Mouse (Mus musculus): Measurements from ENCODE around the gene Bcar3. TPM values are rescaled to one million over a fixed set of nuclear protein-coding genes. Genes with fewer than 3 reads are reported as not detected.
"Not testable (repeated sequence)": the region's sequence is repeated elsewhere in the genome, so short reads cannot be mapped to it uniquely, and the experiment has no call there.

The Bcar3 gene
- polyA plus RNA-seq, 1 experiment from 2014 or later: 7.9 TPM

DNA sequence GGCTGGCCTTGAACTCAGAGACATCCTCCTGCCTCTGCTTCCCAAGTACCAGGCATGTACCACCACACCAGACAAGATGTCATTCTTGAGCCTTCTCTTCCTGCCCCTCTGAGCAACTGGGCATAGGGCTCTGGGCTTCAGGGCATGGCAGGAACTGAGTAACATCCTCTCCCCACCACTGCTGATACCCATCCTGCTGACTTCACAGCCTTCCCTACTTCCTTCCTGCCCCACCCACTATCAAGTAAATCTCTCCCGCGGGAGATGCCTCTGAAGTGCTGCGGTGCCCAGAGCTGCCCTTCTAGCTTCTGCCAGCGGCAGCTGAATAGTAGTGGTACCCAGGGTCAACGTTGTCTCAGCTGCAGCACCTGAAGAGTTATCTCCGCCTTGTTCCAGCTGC is 84.7 kb downstream of the Bcar3 start:
- H3K4me3 ChIP-seq: no peak overlapping the region
- H3K36me3 ChIP-seq: no peaks in the 10 kb centered on the region
- H3K4me1 ChIP-seq (replicated peaks): peaks cover 16% of the 10 kb centered on the region
- no peaks in the 10 kb centered on the region for H3K27me3 ChIP-seq
- H3K4me2 ChIP-seq: no peak overlapping the region
- H3K27ac ChIP-seq: no peak overlapping the region
- no peaks in the 10 kb centered on the region for H3K9me3 ChIP-seq
- no peak for ATAC-seq (ENCODE audit: low FRiP score)
- no peak overlapping the region for H3K9ac ChIP-seq
- 75% methylated on average over 6 of the region's 6 CpGs for WGBS

DNA sequence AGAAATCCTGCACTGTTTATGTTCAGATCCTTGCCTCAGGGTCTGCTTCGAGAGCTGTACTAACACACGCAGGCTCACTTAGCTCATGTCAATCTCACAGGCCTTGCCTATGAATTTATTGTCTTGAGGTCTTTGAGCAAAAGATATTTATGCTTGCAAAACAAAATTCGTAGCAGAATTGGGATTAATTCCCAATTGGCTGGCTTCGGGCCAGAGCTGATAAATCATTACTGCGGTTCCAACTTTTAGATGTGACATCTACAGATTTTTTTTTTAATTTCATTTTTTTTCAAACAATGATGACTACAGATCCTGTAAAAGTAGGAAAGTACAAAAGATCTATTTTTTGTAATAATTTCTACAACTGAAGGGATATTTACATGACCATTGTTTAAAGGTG is 86.8 kb downstream of the Bcar3 start:
- H3K27me3 ChIP-seq: no peaks in the 10 kb centered on the region
- ATAC-seq (ENCODE audit: low FRiP score): no peak
- no peak overlapping the region for H3K27ac ChIP-seq
- no peaks in the 10 kb centered on the region for H3K9me3 ChIP-seq
- no peak overlapping the region for H3K4me3 ChIP-seq
- peaks cover 16% of the 10 kb centered on the region for H3K4me1 ChIP-seq (replicated peaks)
- no peaks in the 10 kb centered on the region for H3K36me3 ChIP-seq
- no peak overlapping the region for H3K9ac ChIP-seq
- 85% methylated on average over 5 of the region's 5 CpGs for WGBS
- no peak overlapping the region for H3K4me2 ChIP-seq

DNA sequence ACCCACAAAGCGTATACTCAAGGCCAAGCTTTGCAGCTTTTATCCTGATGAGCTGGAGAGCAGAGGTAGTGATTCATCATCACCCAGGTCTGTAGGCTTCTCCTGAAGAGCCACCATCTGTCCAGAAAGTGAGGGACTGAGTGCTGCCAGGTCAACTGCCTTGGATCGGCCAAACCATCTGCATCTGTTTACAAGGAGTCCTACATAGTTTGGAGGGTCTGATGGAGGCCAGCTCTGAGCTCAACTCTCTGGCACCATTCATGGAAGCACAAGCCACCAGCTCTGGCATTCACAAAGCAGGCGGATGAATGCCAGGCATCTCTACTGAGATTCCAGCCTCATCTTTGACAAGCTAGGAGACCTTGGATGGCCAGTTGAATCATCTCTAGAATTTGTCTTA is 87.7 kb downstream of the Bcar3 start:
- Histone ChIP-seq H3K27me3 (no peaks in the 10 kb centered on the region), H3K4me1 (replicated peaks) (peaks cover 7% of the 10 kb centered on the region), H3K4me3 (no peak overlapping the region), H3K36me3 (no peaks in the 10 kb centered on the region), H3K27ac (no peak overlapping the region), H3K9me3 (no peaks in the 10 kb centered on the region), H3K9ac (no peak overlapping the region), H3K4me2 (no peak overlapping the region)
- WGBS: 97% methylated on average over 3 of the region's 3 CpGs
- ATAC-seq (ENCODE audit: low FRiP score): no peak

DNA sequence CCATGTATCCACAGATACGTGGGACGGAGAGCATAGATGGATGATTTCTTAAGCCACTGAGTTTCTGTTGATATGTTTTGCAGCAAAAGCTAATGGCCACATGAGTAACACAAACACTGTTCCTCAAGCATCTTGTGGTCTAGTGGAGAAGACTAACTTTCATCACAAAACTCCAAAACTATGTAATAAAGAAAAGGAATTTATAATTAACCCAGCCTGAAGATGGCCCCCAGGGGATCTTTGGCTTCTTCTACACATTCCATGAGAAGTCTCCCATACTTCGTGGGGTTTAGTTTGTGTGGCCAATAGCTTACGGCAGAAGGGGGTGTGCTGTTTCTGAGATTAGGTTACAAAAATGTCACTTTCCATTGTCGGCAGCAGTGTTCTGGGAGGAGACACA is 92.5 kb downstream of the Bcar3 start:
- Histone ChIP-seq H3K27ac (no peak overlapping the region), H3K9me3 (no peaks in the 10 kb centered on the region), H3K36me3 (no peaks in the 10 kb centered on the region), H3K4me1 (replicated peaks) (no peaks in the 10 kb centered on the region), H3K4me2 (no peak overlapping the region), H3K9ac (no peak overlapping the region), H3K27me3 (no peaks in the 10 kb centered on the region), H3K4me3 (no peak overlapping the region)
- ATAC-seq (ENCODE audit: low FRiP score): no peak
- 92% methylated on average over 5 of the region's 5 CpGs for WGBS

DNA sequence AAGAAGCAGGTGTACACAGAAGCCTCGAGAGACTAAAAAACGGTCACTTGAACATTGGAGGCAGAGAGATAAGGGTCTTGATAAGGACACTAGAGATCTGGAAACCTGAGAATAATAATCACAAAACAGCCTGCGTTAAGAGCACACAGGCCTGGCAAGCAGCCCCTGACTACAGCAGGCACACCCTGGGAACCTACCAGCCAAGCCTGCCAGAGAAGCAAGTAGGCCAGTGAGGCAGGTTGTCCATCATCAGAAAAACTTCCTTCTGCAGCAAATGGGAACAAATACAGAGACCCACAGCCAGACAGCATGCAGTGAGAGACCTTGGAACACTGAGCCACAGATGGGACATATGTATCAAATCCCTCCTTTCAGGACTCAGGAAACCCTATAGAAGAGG is 93.8 kb downstream of the Bcar3 start:
- no peak overlapping the region for H3K27ac ChIP-seq
- no peak overlapping the region for H3K4me2 ChIP-seq
- no peaks in the 10 kb centered on the region for H3K27me3 ChIP-seq
- no peak for ATAC-seq (ENCODE audit: low FRiP score)
- H3K9me3 ChIP-seq: no peaks in the 10 kb centered on the region
- WGBS: 86% methylated on average over 3 of the region's 3 CpGs
- H3K36me3 ChIP-seq: no peaks in the 10 kb centered on the region
- H3K4me3 ChIP-seq: no peak overlapping the region
- H3K4me1 ChIP-seq (replicated peaks): no peaks in the 10 kb centered on the region
- H3K9ac ChIP-seq: no peak overlapping the region

DNA sequence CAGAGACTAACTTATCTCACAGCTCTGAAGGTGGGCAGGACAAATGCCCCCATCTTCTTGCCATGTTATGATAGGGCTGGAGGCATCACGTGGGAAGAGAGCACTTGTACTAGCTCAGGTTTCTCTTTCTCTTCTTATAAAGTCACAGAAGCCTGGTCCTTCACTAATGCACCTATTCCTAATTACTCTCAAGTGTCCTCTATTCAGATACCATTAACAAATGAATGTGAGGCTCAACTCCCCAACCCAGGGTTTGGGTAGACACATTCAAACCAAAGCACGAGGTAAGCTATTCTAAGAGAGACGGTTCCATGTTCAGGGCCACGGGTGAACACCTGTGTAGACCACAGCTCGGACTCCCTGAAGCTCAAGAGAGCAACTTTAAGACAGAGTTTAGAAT is 96.0 kb downstream of the Bcar3 start:
- no peak overlapping the region for H3K9ac ChIP-seq
- H3K36me3 ChIP-seq: no peaks in the 10 kb centered on the region
- H3K9me3 ChIP-seq: no peaks in the 10 kb centered on the region
- 86% methylated on average over 5 of the region's 5 CpGs for WGBS
- H3K4me1 ChIP-seq (replicated peaks): no peaks in the 10 kb centered on the region
- H3K27ac ChIP-seq: no peak overlapping the region
- no peak overlapping the region for H3K4me3 ChIP-seq
- H3K27me3 ChIP-seq: no peaks in the 10 kb centered on the region
- H3K4me2 ChIP-seq: no peak overlapping the region
- ATAC-seq (ENCODE audit: low FRiP score): no peak

DNA sequence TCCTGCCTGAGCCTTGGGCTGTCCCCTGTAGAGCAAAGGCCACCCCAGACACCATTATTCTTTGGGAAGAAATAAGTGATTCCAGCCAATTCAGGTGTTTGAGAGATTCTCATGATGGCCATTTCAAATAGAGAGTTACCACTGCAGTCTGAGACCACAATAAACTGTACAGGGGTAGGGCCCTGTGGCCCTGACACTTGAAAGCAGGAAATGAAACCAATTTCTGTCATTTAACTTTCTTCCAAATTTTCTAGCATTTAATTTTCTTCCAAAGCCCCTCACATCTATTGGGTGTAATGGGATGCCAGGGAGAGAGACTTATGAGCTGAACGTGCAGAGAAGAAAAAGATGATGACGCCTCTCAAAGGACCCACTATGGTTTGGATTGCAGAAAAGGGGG is 97.2 kb downstream of the Bcar3 start:
- Histone ChIP-seq H3K9ac (no peak overlapping the region), H3K27ac (no peak overlapping the region), H3K9me3 (no peaks in the 10 kb centered on the region), H3K4me3 (no peak overlapping the region), H3K4me2 (no peak overlapping the region), H3K27me3 (no peaks in the 10 kb centered on the region), H3K36me3 (no peaks in the 10 kb centered on the region), H3K4me1 (replicated peaks) (no peaks in the 10 kb centered on the region)
- WGBS: 87% methylated on average over 2 of the region's 2 CpGs
- no peak for ATAC-seq (ENCODE audit: low FRiP score)

DNA sequence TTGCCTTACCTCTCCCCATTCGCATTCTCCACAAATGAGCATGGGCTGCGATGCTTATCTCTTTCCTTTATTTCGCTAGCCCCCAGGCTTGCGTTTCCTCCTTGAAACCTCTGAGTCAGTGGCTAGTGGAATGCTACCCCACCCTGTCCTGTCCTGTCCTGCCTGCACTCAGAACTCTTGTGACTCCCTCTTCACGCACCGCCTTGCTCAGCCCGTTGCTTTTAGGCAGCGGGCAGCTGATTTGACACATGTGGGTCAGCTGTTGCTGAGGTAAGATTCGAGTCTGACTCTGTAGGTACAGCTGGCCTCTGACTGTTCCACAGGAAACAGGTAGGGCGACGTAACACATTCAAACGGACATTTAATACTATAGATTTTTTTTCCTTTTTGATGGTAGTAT is 97.9 kb downstream of the Bcar3 start:
- Histone ChIP-seq H3K9ac (no peak overlapping the region), H3K4me1 (replicated peaks) (no peaks in the 10 kb centered on the region), H3K36me3 (no peaks in the 10 kb centered on the region), H3K4me2 (no peak overlapping the region), H3K9me3 (no peaks in the 10 kb centered on the region), H3K27ac (no peak overlapping the region), H3K4me3 (no peak overlapping the region), H3K27me3 (no peaks in the 10 kb centered on the region)
- 68% methylated on average over 12 of the region's 12 CpGs for WGBS
- no peak for ATAC-seq (ENCODE audit: low FRiP score)

DNA sequence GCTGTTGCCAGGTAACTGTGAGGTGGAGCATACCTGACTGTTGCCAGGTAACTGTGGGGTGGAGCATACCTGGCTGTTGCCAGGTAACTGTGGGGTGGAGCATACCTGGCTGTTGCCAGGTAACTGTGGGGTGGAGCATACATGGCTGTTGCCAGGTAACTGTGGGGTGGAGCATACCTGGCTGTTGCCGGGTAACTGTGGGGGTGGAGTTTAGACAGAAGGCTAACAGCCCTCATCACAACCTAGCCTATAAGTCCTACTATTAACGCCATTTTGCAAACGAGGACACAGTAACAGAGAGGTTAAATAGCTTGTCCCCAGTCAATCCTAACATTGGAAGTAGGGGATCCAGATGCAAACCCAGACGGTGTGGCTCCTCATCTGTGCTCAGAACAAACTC is 99.5 kb downstream of the Bcar3 start:
- not testable (repeated sequence) for H3K36me3 ChIP-seq; H3K27me3 ChIP-seq; H3K4me3 ChIP-seq; H3K4me2 ChIP-seq; H3K4me1 ChIP-seq (replicated peaks); H3K9ac ChIP-seq; H3K9me3 ChIP-seq; ATAC-seq (ENCODE audit: low FRiP score); H3K27ac ChIP-seq
- 58% methylated on average over 4 of the region's 4 CpGs for WGBS

DNA sequence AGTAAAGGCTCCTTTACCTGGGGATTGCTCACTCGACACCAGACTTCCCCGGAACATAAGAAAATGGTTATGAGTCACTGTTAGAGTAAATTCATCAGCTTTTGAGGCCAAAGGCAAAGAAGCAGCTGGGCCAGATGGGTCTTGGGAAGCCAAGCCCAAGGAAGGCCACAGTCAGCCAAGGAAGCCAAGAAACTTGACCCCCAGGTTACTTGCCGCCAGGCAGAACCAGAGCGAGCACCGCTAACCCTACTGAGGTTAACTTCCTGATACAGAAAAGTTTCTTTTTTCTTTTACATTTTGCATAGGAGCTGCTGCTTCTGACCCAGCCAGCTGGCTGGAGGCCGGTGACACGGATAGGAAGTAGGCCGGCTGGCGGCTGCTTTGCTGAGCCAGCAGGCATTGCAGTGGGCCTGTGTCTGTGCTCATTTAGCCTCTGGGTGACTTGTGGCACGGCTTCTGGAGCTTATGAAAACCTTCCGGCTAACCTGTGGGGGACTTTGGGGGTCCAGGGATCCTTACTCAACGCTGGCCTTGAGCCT is 100.0 kb downstream of the Bcar3 start:
- Histone ChIP-seq H3K9ac (no peak overlapping the region), H3K36me3 (no peaks in the 10 kb centered on the region), H3K4me3 (no peak overlapping the region), H3K4me2 (no peak overlapping the region), H3K9me3 (no peaks in the 10 kb centered on the region), H3K27me3 (no peaks in the 10 kb centered on the region), H3K4me1 (replicated peaks) (no peaks in the 10 kb centered on the region), H3K27ac (no peak overlapping the region)
- WGBS: 90% methylated on average over 12 of the region's 12 CpGs
- ATAC-seq (ENCODE audit: low FRiP score): no peak

DNA sequence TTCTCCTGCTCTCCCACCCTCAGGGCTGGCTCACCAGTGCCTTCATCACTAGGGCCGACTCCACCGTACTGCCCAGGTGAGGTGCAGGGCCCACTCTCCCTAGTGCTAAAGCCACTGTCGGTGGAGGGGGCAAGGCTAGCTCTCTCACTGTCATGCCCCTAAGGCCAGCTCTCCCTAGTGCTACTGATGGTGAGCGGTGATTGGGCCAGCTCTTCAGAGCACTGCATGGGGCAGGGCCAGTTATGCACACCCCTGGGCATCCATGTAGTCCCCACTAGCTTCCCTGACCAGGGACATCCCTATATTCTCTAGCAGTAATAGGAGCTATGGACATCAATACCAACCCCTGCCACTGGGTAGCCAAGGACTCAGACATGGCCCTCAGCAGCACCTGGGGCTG is 103.0 kb downstream of the Bcar3 start:
- H3K9me3 ChIP-seq: no peaks in the 10 kb centered on the region
- no peak overlapping the region for H3K27ac ChIP-seq
- no peak overlapping the region for H3K9ac ChIP-seq
- no peak overlapping the region for H3K4me2 ChIP-seq
- H3K36me3 ChIP-seq: no peaks in the 10 kb centered on the region
- H3K27me3 ChIP-seq: no peaks in the 10 kb centered on the region
- no peak for ATAC-seq (ENCODE audit: low FRiP score)
- WGBS: 92% methylated on average over 4 of the region's 4 CpGs
- H3K4me3 ChIP-seq: no peak overlapping the region
- no peaks in the 10 kb centered on the region for H3K4me1 ChIP-seq (replicated peaks)

DNA sequence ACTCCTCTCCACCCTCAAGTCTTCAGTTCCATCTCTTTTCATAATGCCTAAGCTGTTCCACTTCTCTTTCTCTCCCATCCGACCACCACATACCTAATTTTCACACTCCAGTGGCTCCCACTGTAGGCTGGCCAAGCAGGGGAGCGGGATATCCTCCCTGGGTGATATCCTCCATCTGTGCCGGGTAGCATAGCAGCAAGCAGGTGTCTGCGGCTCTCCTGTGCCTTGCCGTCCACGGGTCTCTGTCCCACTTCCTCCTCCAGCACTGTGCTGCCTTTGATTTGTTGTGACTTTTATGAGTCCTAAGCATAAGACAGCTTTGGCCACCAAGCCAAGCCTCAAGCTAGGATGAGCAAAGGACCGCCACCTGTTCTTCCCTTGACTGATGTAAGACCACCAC is 103.5 kb downstream of the Bcar3 start:
- H3K4me3 ChIP-seq: no peak overlapping the region
- no peaks in the 10 kb centered on the region for H3K36me3 ChIP-seq
- ATAC-seq (ENCODE audit: low FRiP score): no peak
- no peak overlapping the region for H3K27ac ChIP-seq
- no peaks in the 10 kb centered on the region for H3K4me1 ChIP-seq (replicated peaks)
- H3K27me3 ChIP-seq: no peaks in the 10 kb centered on the region
- WGBS: 81% methylated on average over 7 of the region's 7 CpGs
- no peaks in the 10 kb centered on the region for H3K9me3 ChIP-seq
- no peak overlapping the region for H3K4me2 ChIP-seq
- H3K9ac ChIP-seq: no peak overlapping the region

DNA sequence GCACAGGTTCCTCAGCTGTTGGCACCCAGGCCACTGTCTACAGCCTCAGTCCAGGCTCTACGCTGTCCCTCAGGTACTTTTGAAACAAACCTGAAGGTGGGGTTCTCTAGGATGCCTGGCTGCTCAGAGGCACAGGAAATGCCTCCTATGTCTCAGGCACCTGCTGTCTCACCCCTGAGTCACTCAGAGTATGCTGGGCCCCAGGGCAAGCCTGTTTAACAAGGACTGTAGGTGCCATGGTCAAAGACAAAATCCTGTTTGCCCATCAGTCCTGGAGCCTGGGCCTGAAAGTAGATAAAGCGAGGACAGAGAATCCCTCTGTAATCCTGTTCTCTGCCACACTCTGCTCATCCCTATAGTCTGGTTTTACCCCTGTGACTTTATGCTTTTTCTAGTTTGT is 107.1 kb downstream of the Bcar3 start:
- no peak for ATAC-seq (ENCODE audit: low FRiP score)
- WGBS: 93% methylated on average over 2 of the region's 2 CpGs
- Histone ChIP-seq H3K27ac (no peak overlapping the region), H3K4me2 (no peak overlapping the region), H3K4me3 (no peak overlapping the region), H3K9me3 (no peaks in the 10 kb centered on the region), H3K27me3 (no peaks in the 10 kb centered on the region), H3K4me1 (replicated peaks) (no peaks in the 10 kb centered on the region), H3K9ac (no peak overlapping the region), H3K36me3 (no peaks in the 10 kb centered on the region)

DNA sequence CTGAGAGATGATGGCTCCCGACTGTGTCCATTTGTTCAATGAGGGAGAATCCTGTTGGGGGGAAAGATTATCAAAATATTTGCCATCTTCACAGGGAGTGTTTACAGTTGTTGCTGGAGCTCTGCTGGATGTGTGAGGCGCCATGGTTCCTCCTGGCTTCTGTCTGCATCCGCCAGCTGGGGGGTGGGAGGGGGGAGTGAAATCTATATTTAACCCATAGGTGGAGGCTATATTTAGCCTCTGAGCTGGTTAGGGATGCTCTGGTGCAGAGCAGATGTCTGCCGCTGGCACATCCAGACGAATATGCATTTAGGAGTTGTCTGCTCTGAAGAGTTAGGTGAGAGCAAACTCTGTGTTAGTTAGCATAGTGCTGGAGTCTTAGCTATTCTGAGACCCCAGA is 108.2 kb downstream of the Bcar3 start:
- no peaks in the 10 kb centered on the region for H3K27me3 ChIP-seq
- no peak for ATAC-seq (ENCODE audit: low FRiP score)
- 73% methylated on average over 5 of the region's 5 CpGs for WGBS

More for the DNA sequence above, 108.2 kb downstream of the Bcar3 start:
- H3K4me1 ChIP-seq (replicated peaks): no peaks in the 10 kb centered on the region
- H3K4me2 ChIP-seq: no peak overlapping the region
- no peak overlapping the region for H3K4me3 ChIP-seq
- H3K36me3 ChIP-seq: no peaks in the 10 kb centered on the region
- H3K9ac ChIP-seq: no peak overlapping the region
- H3K27ac ChIP-seq: no peak overlapping the region
- no peaks in the 10 kb centered on the region for H3K9me3 ChIP-seq
